Mouse (Mus musculus) layer of hippocampus, postnatal 14 days (tissue): Measurements from ENCODE around the gene Adssl1. TPM values are rescaled to one million over a fixed set of nuclear protein-coding genes. Genes with fewer than 3 reads are reported as not detected.
A peak's percentile ranks its signal among the peaks of the same experiment; 100 is the strongest.

Source experiments
- DNase-seq, 2 experiments: peaks; one replicate each; pipeline ENCODE4 v3.0.0; 2021 to 2022; ENCODE audit warnings: low spot score in 2 of 2, mixed read lengths in 1 of 2
- long read RNA-seq, 2 experiments: library from polyadenylated mRNA; stranded (forward); transcript quantifications; one replicate each; pipeline ENCODE4 v2.0.0; 2021
- total RNA-seq, 2 experiments: library from RNA; stranded (reverse); gene quantifications; 2 replicates each; pipeline ENCODE4 v1.2.3; 2021

Gene Adssl1
- total RNA-seq = 1 to 10 TPM; 5.3 to 5.6 TPM
- long read RNA-seq, experiment 1, partial matches to known transcripts = 0 of 4 reads
- long read RNA-seq, experiment 1, other reads (novel, unspliced or antisense) = 1 of 4 reads
- long read RNA-seq, experiment 2, transcript Adssl1-201 (13 exons, 1,777 nt) = major isoform, 9 of 11 reads
- long read RNA-seq, experiment 2, partial matches to known transcripts = 1 of 11 reads
- long read RNA-seq, experiment 2, other reads (novel, unspliced or antisense) = 1 of 11 reads

- no peak for DNase-seq
Observed at GRCm38 (mm10) chr12:112619686-112620353, at the start of gene Adssl1. Adssl1 (plus strand) TSS chr12:112620045.

DNA sequence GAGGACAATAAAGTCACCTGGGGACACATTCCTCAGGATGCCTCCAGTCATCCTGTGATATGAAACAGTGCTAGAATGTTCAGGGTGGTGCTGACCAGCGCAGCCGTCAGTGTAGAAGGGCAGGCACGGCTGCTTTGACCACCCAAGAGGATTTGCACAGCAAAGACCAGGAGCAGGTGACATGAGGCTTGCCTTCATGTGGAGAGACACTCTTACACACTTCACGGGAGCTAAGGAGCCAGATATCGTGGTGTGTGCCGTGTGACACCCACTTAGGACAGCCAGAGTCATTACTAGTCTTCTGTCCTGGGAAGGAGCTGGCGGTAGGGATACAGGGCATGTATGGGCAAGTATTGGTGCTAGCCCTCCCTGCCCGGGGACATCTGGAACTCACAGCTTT is 49.7 kb upstream of the Adssl1 start:
- no peak for DNase-seq

DNA sequence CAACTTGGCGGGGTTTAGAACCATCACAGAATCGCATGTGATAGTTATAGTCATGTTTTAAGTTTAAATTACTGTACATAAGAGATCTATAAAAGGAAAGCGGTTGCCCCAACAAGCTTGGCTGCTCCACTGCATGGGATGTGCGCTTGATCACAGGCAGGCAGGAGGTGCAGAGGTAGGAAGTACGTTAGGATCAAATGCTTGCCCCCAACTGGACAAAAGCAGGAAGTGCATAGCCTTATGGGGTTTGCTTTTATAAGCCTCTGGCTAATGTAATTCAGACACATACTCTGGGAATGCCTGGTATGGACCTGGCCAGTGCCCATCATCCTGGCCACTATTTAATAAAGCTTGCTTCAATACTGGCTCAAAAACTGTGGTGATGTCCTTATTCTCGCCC is 48.8 kb upstream of the Adssl1 start:
- no peak for DNase-seq

DNA sequence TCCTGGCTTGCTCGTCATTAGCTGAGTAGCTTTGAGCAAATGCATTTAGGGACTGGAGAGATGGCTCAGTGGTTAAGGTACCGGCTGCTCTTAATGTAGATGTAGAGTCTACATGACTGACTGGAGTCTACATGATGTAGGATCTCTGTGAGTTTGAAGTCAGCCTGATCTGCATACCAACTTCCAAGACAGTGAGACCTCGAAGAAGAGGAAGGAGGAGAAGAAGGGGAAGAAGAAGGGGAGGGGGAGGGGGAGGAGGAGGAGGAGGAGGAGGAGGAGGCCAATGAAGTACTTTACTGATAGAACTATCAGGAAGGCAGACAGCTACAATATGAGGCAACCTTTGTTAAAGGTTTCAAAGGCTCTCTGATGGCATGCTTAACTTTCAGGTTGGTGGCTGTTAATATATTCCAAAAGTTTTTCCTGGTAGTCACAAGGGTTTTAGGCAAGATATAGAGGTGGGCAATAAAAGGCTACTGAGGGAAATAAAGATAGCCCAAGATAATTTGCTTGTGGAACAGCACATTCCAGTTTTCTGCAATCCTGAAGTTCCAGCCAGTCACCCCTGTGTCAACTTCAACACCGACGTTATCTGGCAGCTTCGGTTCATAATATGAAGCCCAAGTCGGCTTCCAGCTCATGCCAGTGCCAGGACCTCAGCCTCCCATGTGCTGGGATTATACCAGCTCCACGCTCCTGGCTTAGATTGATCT is 44.4 kb upstream of the Adssl1 start:
- no peak for DNase-seq

- DNase-seq = no peak
Observed at GRCm38 (mm10) chr12:112576341-112576740, 43.5 kb upstream of the Adssl1 start.

GRCm38 (mm10) chr12:112576749-112577148 is 43.1 kb upstream of the Adssl1 start:
- DNase-seq = no peak

DNA sequence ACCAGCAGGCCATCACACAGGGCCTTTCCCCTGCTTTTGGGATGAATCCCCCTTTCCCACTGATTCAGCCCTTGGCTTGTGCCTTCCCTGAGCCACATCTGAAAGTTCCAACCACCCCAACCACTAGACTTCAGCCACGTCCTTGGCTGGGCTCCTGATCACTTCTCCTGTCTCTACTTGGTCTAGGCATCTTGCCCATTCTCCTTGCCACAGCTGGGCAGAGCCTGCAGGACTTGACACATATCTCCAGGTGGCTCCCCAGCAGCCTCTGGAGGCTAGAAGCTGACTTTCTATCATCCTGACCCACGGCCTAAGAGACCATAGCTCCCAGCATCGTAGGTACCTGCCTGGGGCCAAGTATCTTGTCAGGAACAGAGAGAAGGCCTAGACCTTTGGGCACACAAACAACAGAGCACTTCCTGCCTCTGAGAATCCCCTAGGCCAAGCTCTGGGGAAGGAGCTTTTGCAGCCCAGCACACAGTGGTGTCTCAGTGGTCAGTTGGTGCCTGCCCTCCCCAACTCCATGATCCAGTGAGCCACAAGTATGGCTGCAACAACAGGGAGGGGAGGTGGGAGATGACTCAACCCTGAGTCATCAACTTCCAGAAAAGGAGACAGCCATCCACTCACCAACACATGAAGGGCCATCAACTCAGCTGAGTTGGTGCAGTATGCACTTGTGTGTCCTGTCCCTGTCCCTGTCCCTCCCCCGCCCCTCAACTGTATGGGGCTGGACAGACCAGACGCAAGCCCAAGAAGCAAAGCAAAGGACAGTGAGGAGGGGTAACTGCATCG is 41.4 kb upstream of the Adssl1 start:
- no peak for DNase-seq

GRCm38 (mm10) chr12:112579430-112579829 is 40.4 kb upstream of the Adssl1 start:
- no peak for DNase-seq

DNA sequence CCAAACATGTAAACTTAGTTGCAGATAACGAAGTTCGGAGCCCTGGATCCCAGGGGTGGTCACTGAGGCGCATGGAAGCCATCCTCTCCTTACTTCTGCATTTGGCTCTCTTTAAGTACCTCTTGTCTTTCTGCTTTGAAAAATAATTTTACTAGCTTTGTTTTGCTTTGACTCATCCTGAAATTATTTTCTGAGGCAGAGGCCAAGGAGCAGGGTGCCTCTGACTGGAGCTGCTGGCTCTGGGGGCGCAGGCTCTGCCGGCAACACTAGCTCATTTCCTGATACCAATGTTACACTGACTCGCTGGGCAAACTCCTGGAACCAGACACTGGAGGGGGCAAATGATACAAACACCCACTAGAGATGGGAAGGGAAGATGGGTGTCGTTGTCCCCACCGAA is 39.9 kb upstream of the Adssl1 start:
- no peak for DNase-seq

- DNase-seq = no peak
Observed at GRCm38 (mm10) chr12:112581113-112581512, 38.7 kb upstream of the Adssl1 start.

- DNase-seq = no peak
Observed at GRCm38 (mm10) chr12:112584954-112585353, 34.9 kb upstream of the Adssl1 start.

DNA sequence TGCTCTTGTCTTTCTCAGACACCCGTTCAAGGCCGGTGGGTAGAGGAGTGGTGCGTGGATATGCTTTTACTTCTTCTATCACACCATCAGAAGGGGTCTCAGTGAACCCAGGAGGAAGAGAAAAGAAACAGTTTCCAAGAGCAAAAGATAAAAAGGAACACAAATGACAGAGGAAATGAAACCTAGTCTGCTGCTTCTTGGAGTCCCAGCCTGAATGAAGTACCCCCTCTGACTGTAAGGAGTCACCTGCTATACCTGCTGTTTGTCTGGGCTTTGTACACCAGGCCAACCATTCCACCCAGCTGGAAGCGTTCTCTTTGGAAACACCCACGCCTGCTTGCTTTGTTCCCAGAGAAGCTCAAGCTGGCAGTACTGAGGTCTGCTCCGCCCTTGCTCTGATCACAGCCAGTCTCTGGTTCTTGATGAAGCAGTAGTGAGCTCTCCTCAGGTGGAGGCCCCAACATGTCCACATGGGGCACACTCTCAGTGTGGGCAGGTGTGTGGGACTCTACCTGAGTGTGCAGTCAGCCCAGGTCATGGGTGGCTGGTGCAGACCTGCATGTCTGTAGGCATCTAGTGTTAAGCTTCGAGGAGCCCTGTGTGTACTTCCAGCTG is 33.8 kb upstream of the Adssl1 start:
- DNase-seq = peak in 1 of 2 experiments; percentile 71

GRCm38 (mm10) chr12:112587125-112588124 is 32.4 kb upstream of the Adssl1 start:
- no peak for DNase-seq

DNA sequence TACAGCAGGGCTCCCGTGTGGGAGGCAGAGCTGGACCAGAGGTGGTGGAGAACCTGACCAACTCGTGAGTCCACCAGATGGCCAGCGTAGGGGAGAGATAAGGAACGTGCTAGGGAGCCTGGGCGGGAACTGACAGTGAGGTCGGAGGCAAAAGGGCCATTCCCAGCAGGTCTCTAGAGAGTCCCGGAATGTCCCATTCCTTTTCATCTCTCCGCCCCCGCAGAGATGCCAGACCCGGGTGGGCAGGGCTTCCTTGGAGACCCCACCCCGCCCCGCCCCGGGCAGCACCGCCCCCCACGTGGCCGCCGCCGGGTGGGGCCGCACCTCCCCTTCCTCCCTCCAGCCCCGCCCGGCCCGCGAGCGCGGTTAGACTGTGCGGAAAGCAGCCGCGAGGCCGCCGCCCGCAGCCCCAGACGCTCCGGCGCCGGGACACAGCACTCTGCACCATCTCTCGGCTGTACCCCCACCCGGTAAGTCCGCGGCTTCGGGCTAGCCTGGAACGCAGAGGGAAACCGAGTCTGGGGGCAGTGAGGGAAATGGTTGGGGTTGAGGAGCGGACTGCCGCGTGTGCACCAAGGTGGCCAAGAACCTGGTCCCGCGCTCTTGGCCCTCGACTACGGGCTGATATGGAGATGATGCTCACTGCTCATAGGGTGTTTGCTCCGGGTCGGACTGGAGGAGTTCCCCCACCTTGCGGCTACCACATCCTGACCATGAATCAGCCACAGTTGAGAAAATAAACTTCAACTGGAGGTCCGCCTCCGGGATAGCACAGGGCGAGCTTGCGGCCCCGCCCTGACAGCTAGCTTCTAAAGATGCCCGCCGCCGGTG is 31.2 kb upstream of the Adssl1 start, which contains the start of gene Inf2:
Gene Inf2 (plus strand): TSS at position 359 of the 831 bp plus-strand sequence.
- peak; percentile 74 to 83 for DNase-seq

GRCm38 (mm10) chr12:112589491-112590191 is 30.2 kb upstream of the Adssl1 start:
- DNase-seq = no peak

GRCm38 (mm10) chr12:112590566-112591239 is 29.1 kb upstream of the Adssl1 start:
- DNase-seq = peak; percentile 67 to 74

- DNase-seq = no peak
Observed at GRCm38 (mm10) chr12:112591240-112591639, 28.6 kb upstream of the Adssl1 start.

GRCm38 (mm10) chr12:112591730-112592129 is 28.1 kb upstream of the Adssl1 start:
- no peak for DNase-seq
